Mouse (Mus musculus): ENCODE data around the gene Gramd2. TPM values are rescaled to one million over a fixed set of nuclear protein-coding genes. Genes with fewer than 3 reads are reported as not detected.

The Gramd2 gene
- polyA plus RNA-seq, 1 experiment from 2014 or later = 2.0 TPM

DNA sequence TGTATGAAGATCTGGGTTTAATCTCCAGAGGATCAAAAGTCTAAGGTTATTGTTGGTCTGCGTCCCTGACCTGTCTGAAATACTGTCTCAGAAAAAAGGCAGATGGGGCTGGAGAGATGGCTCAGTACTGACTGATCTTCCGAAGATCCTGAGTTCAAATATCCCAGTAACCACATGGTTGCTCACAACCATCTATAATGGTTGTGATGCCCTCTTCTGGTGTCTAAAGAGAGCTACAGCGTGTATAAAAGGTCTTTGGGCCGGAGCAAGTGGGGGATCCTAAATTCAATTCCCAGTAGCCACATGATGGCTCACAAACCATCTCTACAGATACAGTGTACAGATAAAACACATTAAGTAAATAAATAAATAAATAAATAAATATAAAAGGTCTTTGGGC is 10.8 kb upstream of the Gramd2 start:
- Histone ChIP-seq H3K4me2 (no peak overlapping the region), H3K9ac (no peak overlapping the region), H3K9me3 (no peaks in the 10 kb centered on the region), H3K4me3 (no peak overlapping the region), H3K27me3 (no peaks in the 10 kb centered on the region), H3K36me3 (peaks cover 96% of the 10 kb centered on the region), H3K4me1 (no peaks in the 10 kb centered on the region), H3K27ac (no peak overlapping the region)
- WGBS = 86% methylated on average over 4 of the region's 4 CpGs
- ATAC-seq (ENCODE audit: insufficient number of reproducible peaks, insufficient read depth, low FRiP score, low TSS enrichment, low read depth) = no peak

GRCm38 (mm10) chr9:59672195-59672894 is 7.6 kb upstream of the Gramd2 start:
- H3K4me2 ChIP-seq = no peak overlapping the region
- H3K27ac ChIP-seq = no peak overlapping the region
- 86% methylated on average over 12 of the region's 12 CpGs for whole genome bisulfite sequencing
- no peaks in the 10 kb centered on the region for H3K4me1 ChIP-seq
- H3K4me3 ChIP-seq = no peak overlapping the region
- ATAC-seq (ENCODE audit: insufficient number of reproducible peaks, insufficient read depth, low FRiP score, low TSS enrichment, low read depth) = no peak
- no peaks in the 10 kb centered on the region for H3K9me3 ChIP-seq
- no peaks in the 10 kb centered on the region for H3K27me3 ChIP-seq
- H3K9ac ChIP-seq = no peak overlapping the region
- H3K36me3 ChIP-seq = peaks cover 98% of the 10 kb centered on the region

DNA sequence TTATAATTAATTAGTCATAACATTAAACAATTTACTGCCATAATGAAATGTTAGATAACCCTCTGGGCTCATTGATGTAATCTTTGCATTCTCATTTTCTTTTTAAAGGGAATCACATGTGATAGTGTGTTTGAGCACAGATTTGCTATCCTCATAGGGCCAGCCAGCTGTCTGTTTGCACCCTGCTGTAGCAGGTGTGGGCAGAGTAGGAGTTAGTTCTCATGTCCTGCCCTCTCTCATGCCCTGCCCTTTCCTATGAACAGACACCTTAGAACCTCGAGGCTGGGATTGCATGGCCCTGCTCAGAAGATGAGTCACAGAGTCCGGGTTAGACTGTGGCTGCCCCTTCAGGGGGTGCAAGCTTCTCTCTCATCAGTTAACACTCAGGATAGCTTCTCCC is 6.5 kb upstream of the Gramd2 start:
- Histone ChIP-seq H3K27me3 (no peaks in the 10 kb centered on the region), H3K27ac (no peak overlapping the region), H3K9me3 (no peaks in the 10 kb centered on the region), H3K4me2 (no peak overlapping the region), H3K36me3 (peaks cover 98% of the 10 kb centered on the region), H3K4me1 (no peaks in the 10 kb centered on the region), H3K9ac (no peak overlapping the region), H3K4me3 (no peak overlapping the region)
- ATAC-seq (ENCODE audit: insufficient number of reproducible peaks, insufficient read depth, low FRiP score, low TSS enrichment, low read depth) = no peak
- WGBS = 58% methylated on average over 2 of the region's 2 CpGs

DNA sequence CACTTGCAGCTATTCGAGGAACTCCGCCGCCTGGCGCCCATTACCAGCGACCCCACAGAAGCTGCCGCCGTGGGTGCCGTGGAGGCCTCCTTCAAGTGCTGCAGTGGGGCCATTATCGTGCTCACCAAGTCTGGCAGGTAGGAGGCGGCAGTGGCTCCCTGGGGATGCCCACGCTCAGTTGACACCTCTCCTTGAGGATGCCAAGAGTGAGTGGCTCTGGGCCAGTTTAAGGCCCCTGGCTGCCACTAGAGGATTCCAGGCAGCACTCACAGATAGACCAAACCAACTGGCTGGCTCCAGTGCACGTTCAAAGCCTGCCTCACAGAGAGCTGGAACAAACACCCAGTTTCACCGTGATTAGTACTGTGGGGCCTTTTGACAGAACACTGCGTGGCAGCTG is 4.3 kb upstream of the Gramd2 start:
- H3K27ac ChIP-seq = no peak overlapping the region
- WGBS = 90% methylated on average over 14 of the region's 14 CpGs
- no peak overlapping the region for H3K4me2 ChIP-seq
- ATAC-seq (ENCODE audit: insufficient number of reproducible peaks, insufficient read depth, low FRiP score, low TSS enrichment, low read depth) = no peak
- no peaks in the 10 kb centered on the region for H3K9me3 ChIP-seq
- H3K4me1 ChIP-seq = peaks cover 9% of the 10 kb centered on the region
- no peak overlapping the region for H3K4me3 ChIP-seq
- no peak overlapping the region for H3K9ac ChIP-seq
- peaks cover 89% of the 10 kb centered on the region for H3K36me3 ChIP-seq
- H3K27me3 ChIP-seq = peaks cover 6% of the 10 kb centered on the region

DNA sequence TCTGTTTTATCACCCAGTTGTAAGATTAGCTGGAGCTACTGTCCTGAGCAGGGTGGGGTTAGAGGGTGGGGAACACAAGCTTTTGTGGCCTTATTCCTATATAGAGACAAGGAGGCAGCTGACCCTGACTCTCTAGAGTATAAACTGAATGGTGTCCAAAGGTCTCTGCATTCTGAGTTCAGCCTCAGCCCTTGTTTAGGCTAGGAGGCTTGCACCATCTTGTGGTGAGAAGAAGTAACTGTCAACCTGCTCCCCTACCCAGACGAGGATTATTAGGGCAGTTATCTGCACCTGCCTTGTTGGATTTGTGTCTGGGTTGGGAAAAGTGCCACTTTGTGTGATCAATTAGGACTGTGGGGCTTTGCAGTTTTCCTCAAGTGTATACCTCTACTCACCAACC is 1.6 kb upstream of the Gramd2 start:
- H3K27me3 ChIP-seq = peaks cover 13% of the 10 kb centered on the region
- WGBS = 8% methylated on average over 1 of the region's 1 CpGs
- H3K4me1 ChIP-seq = peaks cover 9% of the 10 kb centered on the region
- ATAC-seq (ENCODE audit: insufficient number of reproducible peaks, insufficient read depth, low FRiP score, low TSS enrichment, low read depth) = no peak
- H3K4me3 ChIP-seq = no peak overlapping the region
- H3K27ac ChIP-seq = no peak overlapping the region
- no peak overlapping the region for H3K9ac ChIP-seq
- H3K9me3 ChIP-seq = no peaks in the 10 kb centered on the region
- no peak overlapping the region for H3K4me2 ChIP-seq
- peaks cover 62% of the 10 kb centered on the region for H3K36me3 ChIP-seq

- H3K27ac ChIP-seq = peak overlapping the region; percentile 39; the same call in 1 of the 2 replicates
- WGBS = 10% methylated on average over 16 of the region's 16 CpGs
Measured at GRCm38 (mm10) chr9:59680534-59680875, 561 bp downstream of the Gramd2 start.

DNA sequence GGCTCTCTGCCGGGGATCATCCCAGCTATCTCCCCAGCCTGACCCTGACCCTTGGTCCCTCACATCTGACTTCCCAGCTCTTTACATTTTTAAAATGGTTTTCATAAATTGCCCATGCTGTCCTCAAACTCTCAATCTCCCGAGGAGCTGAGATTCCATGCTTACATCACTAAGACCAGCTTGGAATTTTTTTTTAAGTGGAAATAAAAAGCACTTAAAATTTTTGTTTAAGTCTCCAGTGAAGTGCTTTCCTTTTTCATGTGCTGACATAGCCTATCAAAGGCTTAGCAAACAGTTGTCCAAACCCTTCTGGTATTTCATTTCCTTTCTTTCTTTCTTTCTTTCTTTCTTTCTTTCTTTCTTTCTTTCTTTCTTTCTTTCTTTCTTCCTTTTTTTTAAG is 4.1 kb downstream of the Gramd2 start:
- Histone ChIP-seq H3K27ac (no peak overlapping the region), H3K27me3 (peaks cover 13% of the 10 kb centered on the region), H3K36me3 (peaks cover 7% of the 10 kb centered on the region), H3K4me1 (peaks cover 9% of the 10 kb centered on the region), H3K4me2 (no peak overlapping the region), H3K4me3 (no peak overlapping the region), H3K9me3 (no peaks in the 10 kb centered on the region), H3K9ac (no peak overlapping the region)
- ATAC-seq (ENCODE audit: insufficient number of reproducible peaks, insufficient read depth, low FRiP score, low TSS enrichment, low read depth) = no peak
- WGBS = 61% methylated on average over 2 of the region's 2 CpGs

More at GRCm38 (mm10) chr9:59680534-59680875, 561 bp downstream of the Gramd2 start:
- H3K27me3 ChIP-seq = peaks cover 13% of the 10 kb centered on the region
- peaks cover 41% of the 10 kb centered on the region for H3K36me3 ChIP-seq
- ATAC-seq (ENCODE audit: insufficient number of reproducible peaks, insufficient read depth, low FRiP score, low TSS enrichment, low read depth) = no peak; the same call in 1 of the 2 replicates
- H3K4me1 ChIP-seq = peaks cover 9% of the 10 kb centered on the region
- peak overlapping the region; percentile 56 for H3K4me3 ChIP-seq
- peak overlapping the region; percentile 67 for H3K9ac ChIP-seq
- no peaks in the 10 kb centered on the region for H3K9me3 ChIP-seq
- peak overlapping the region; percentile 91 for H3K4me2 ChIP-seq

GRCm38 (mm10) chr9:59687416-59688046 is 7.6 kb downstream of the Gramd2 start:
- Histone ChIP-seq H3K9ac (no peak overlapping the region), H3K27ac (no peak overlapping the region)

GRCm38 (mm10) chr9:59691635-59692094 is 11.7 kb downstream of the Gramd2 start:
- peak overlapping the region; percentile 32 for H3K9ac ChIP-seq
- WGBS = 6% methylated on average over 23 of the region's 23 CpGs
- H3K4me1 ChIP-seq = peaks cover 28% of the 10 kb centered on the region
- no peaks in the 10 kb centered on the region for H3K9me3 ChIP-seq
- H3K27ac ChIP-seq = peak overlapping the region; percentile 70
- H3K36me3 ChIP-seq = no peaks in the 10 kb centered on the region
- ATAC-seq (ENCODE audit: insufficient number of reproducible peaks, insufficient read depth, low FRiP score, low TSS enrichment, low read depth) = peak; percentile 85
- H3K4me2 ChIP-seq = peak overlapping the region; percentile 65
- H3K27me3 ChIP-seq = no peaks in the 10 kb centered on the region
- H3K4me3 ChIP-seq = peak overlapping the region; percentile 38

More at GRCm38 (mm10) chr9:59687416-59688046, 7.6 kb downstream of the Gramd2 start:
- Histone ChIP-seq H3K27me3 (no peaks in the 10 kb centered on the region), H3K4me1 (peaks cover 12% of the 10 kb centered on the region), H3K4me3 (no peak overlapping the region), H3K36me3 (no peaks in the 10 kb centered on the region), H3K4me2 (no peak overlapping the region), H3K9me3 (no peaks in the 10 kb centered on the region)
- no peak for ATAC-seq (ENCODE audit: insufficient number of reproducible peaks, insufficient read depth, low FRiP score, low TSS enrichment, low read depth)
- WGBS = 32% methylated on average over 6 of the region's 6 CpGs

DNA sequence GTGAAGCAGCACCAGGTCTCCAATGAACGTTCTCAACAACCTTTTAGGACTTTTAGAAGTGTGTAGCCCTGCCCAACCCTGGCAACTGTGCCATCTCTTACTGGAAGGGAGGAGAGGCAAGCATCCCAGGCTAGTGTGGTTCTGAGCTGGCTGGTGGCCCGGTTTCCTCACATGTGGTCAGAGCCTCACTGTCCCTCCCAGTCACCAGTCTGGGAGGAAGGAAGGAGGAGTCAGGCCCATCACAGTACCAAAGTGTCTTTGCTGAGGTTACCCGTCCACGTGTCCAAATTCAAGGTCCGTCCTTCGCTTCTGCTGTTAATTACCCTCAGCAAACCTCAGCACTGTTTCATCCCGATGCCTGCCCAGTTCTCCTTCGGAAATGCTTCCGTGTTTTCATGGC is 12.2 kb downstream of the Gramd2 start:
- Histone ChIP-seq H3K27me3 (no peaks in the 10 kb centered on the region), H3K9ac (peak overlapping the region; percentile 32), H3K4me1 (peaks cover 28% of the 10 kb centered on the region), H3K27ac (peak overlapping the region; percentile 70), H3K9me3 (no peaks in the 10 kb centered on the region), H3K4me2 (peak overlapping the region; percentile 65), H3K4me3 (peak overlapping the region; percentile 38), H3K36me3 (no peaks in the 10 kb centered on the region)
- ATAC-seq (ENCODE audit: insufficient number of reproducible peaks, insufficient read depth, low FRiP score, low TSS enrichment, low read depth) = no peak
- WGBS = 21% methylated on average over 9 of the region's 9 CpGs

DNA sequence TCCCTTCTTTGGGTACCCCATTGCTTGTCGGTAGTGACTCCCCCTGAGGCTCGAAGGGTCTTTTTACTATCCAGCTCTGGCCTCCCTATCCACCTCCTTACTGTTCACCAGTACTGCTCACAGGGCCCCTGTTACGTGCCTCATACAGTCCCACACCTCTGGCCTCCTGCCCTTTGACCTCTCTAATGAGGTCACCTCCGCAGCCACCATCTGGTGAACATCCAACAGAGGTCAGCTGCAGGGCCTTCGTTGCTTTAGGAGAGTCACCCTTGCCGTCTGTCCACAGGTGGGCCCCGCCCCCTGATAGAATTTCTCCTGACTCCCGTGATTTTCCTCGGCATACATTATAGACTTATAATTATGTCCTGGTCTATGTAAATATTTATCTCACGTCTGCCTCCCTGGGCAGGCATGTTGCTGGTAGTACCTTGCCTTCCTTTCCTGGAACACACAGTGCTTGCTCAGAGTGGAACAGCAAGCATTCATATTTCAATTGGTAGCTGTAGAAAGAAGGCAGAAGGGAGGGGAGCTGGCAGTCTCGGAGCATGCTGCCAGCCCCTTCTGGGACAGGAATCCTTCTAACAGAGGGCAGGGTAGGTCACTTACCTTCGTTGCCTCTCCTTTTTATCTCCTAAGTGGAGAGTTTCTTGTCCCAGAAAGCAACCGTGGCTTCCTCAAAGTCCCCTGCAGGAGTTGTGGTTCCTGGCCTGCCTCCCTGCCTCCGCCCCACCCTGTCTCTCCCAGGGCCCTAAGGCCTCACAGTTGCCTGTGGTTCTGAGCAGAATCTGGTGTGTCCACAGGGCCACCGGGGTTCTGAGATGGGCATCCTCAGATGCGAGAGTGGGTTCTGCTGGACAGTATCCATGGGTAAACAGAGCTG is 14.9 kb downstream of the Gramd2 start:
- Histone ChIP-seq H3K27ac (peak overlapping the region; percentile 39; the same call in 1 of the 2 replicates), H3K4me3 (no peak overlapping the region), H3K9me3 (no peaks in the 10 kb centered on the region), H3K36me3 (no peaks in the 10 kb centered on the region), H3K4me2 (no peak overlapping the region), H3K9ac (0 out of 2 replicates have a peak overlapping the region, but pooled peaks have one; percentile 32), H3K4me1 (peaks cover 28% of the 10 kb centered on the region), H3K27me3 (no peaks in the 10 kb centered on the region)
- WGBS = 31% methylated on average over 16 of the region's 16 CpGs
- ATAC-seq (ENCODE audit: insufficient number of reproducible peaks, insufficient read depth, low FRiP score, low TSS enrichment, low read depth) = no peak
